Mouse (Mus musculus) stomach, postnatal 0 days (tissue): ENCODE measurements at regions not wholly inside any gene's neighbourhood (a gene's known extent, or its start where the extent isn't known, plus 50 kb on each side); places are given as distances from the start of the nearest gene placed in this dataset.

Experiments used
- ATAC-seq: fragments of 200-750 bp; cut with Nextera tagmentation; 2 replicates; pipeline ENCODE4 v1.8.0; 2017; ENCODE audit not compliant: low FRiP score, low TSS enrichment
- DNase-seq: peaks from one replicate; pipeline ENCODE4 v3.0.0-alpha.2; 2016; ENCODE audit warnings: low spot score
- H3K27ac ChIP-seq: fragments of 300-500 bp; sonication (generic); replicated peaks from 2 replicates; pipeline ENCODE4 v1.5.1; 2014; ENCODE audit warnings: mild to moderate bottlenecking, control low read depth
- H3K27me3 ChIP-seq: fragments of 300-500 bp; sonication (generic); 2 replicates; pipeline ENCODE4 v1.6.1; 2014; ENCODE audit warnings: low read length; ENCODE audit not compliant: control insufficient read depth, insufficient read depth
- H3K36me3 ChIP-seq: fragments of 300-500 bp; sonication (generic); 2 replicates; pipeline ENCODE4 v1.6.1; 2014; ENCODE audit warnings: low read length, mixed read lengths; ENCODE audit not compliant: control insufficient read depth, insufficient read depth
- H3K4me1 ChIP-seq: fragments of 300-500 bp; sonication (generic); replicated peaks from 2 replicates; pipeline ENCODE4 v1.6.1; 2014; ENCODE audit warnings: antibody characterized with exemption; ENCODE audit not compliant: control insufficient read depth, insufficient read depth
- H3K4me2 ChIP-seq: fragments of 300-500 bp; sonication (generic); replicated peaks from 2 replicates; pipeline ENCODE4 v1.6.1; 2014; ENCODE audit warnings: low read depth, mild to moderate bottlenecking, control low read depth, moderate library complexity
- H3K4me3 ChIP-seq: fragments of 300-500 bp; sonication (generic); 2 replicates; pipeline ENCODE4 v1.5.1; 2014; ENCODE audit warnings: low read depth, low read length, control low read depth
- H3K9ac ChIP-seq: fragments of 300-500 bp; sonication (generic); 2 replicates; pipeline ENCODE4 v1.6.1; 2014; ENCODE audit warnings: mild to moderate bottlenecking, low read length, control low read depth, mixed read lengths
- H3K9me3 ChIP-seq: fragments of 300-500 bp; sonication (generic); 2 replicates; pipeline ENCODE4 v1.6.1; 2016; ENCODE audit warnings: low read length; ENCODE audit not compliant: control insufficient read depth
- CTCF ChIP-seq: IDR thresholded peaks from 2 replicates; pipeline ENCODE4 v1.5.1; 2016; ENCODE audit warnings: antibody characterized with exemption, low read depth, mild to moderate bottlenecking, moderate library complexity
- EP300 ChIP-seq: optimal IDR thresholded peaks from 2 replicates; pipeline ENCODE3; 2016; ENCODE audit warnings: antibody characterized with exemption
- WGBS: fragments of 180-500 bp; shearing (Covaris S2); extraction: QIAGEN DNeasy Blood & Tissue Kit; methylation state at CpG from one replicate; pipeline ENCODE4 v1.1.7; 2014; 5-methylcytosine and 5-hydroxymethylcytosine counted together

DNA sequence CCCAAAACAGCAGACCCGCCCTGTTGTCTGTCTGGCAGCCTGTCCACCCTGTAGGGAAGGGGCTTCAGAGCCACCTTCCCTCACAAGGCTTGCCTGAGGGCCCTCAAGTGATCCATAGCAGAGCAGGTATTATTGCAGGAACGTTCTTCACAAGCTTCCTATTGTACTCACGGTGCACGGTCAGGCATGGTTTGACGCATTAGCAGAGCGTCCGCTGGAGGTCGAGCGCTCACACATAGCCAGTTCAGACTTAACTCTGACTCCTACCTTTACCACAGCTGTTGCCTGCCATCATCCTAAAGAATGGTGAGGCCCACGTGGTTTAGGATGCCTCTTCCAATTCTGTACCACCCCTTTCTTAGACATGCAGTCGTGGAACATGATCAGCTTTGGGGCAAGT, 71.1 kb downstream of the Mcfd2 start:
- no peak for TF ChIP-seq CTCF
- TF ChIP-seq EP300: no peak
- Histone ChIP-seq H3K4me2 (no peak overlapping the region), H3K4me1 (no peaks in the 10 kb centered on the region), H3K4me3 (no peak overlapping the region), H3K9me3 (no peaks in the 10 kb centered on the region), H3K36me3 (no peaks in the 10 kb centered on the region), H3K27me3 (no peaks in the 10 kb centered on the region), H3K27ac (no peak overlapping the region), H3K9ac (no peak overlapping the region)
- ATAC-seq (no peak), DNase-seq (no peak)
- WGBS: 68% methylated on average over 11 of the region's 11 CpGs

DNA sequence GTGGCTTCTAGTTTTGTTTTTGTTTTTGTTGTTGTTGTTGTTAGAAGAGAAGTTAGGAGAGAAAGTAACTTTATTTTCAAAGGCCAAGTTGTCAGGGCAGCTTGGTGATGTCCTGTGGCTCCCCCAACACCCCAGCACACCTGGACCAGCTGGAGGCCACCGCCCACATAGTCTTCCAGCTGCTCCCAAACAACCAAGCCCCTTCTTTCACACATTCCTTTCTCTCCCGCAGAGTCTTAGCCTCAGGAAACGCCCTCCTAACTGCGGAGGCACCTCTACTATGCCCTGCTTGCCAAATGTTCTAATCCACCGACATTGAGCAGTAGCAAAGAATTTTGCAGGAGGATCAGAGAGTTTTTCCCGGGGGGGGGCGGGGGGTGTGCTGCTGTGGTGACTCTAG, 72.3 kb downstream of the Mcfd2 start:
- Histone ChIP-seq H3K4me1 (no peaks in the 10 kb centered on the region), H3K27me3 (no peaks in the 10 kb centered on the region), H3K4me3 (no peak overlapping the region), H3K9me3 (no peaks in the 10 kb centered on the region), H3K36me3 (no peaks in the 10 kb centered on the region), H3K27ac (no peak overlapping the region), H3K4me2 (no peak overlapping the region), H3K9ac (no peak overlapping the region)
- 26% methylated on average over 7 of the region's 7 CpGs for WGBS
- no peak for TF ChIP-seq EP300
- TF ChIP-seq CTCF: no peak
- no peak for DNase-seq
- no peak for ATAC-seq

DNA sequence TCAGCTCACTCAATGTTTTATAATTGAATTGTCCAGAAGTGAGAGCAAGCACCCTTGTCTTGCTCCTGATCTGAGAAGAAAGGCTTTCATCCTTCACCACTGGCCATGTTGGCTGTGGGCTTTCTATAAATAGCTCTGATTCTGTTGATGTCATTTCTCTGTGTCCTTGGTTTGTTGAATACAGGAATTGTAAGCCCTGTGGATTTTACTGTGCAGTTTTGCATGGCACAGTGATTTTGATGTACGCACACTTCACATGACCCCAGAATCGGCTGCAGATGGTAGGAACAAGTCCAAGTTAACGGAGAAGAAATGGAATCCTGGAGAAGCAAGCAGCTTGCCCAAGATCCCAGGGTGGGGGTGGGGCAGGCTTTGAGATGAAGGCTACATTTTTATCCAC, 76.1 kb downstream of the Mcfd2 start:
- H3K9ac ChIP-seq: no peak overlapping the region
- no peaks in the 10 kb centered on the region for H3K9me3 ChIP-seq
- TF ChIP-seq EP300: no peak
- no peak for TF ChIP-seq CTCF
- no peak overlapping the region for H3K4me2 ChIP-seq
- 29% methylated on average over 3 of the region's 3 CpGs for WGBS
- H3K27ac ChIP-seq: no peak overlapping the region
- DNase-seq (no peak), ATAC-seq (no peak)
- no peak overlapping the region for H3K4me3 ChIP-seq
- H3K4me1 ChIP-seq: no peaks in the 10 kb centered on the region
- no peaks in the 10 kb centered on the region for H3K27me3 ChIP-seq
- no peaks in the 10 kb centered on the region for H3K36me3 ChIP-seq
